Mouse (Mus musculus) frontal cortex, adult 2 months (tissue): Measurements from ENCODE around the gene Cul4a. TPM values are rescaled to one million over a fixed set of nuclear protein-coding genes. Genes with fewer than 3 reads are reported as not detected.

ENCODE experiments used
- DNase-seq, 2 experiments: peaks; one replicate each; pipeline ENCODE4 v3.0.0; 2022; ENCODE audit warnings: low spot score in 1 of 2; ENCODE audit errors: extremely low spot score in 1 of 2
- polyA plus RNA-seq: library from polyadenylated mRNA; depleted of rRNA; stranded (reverse); fragments of >200 nt; gene quantifications from 2 replicates; pipeline ENCODE4 v1.2.3, GENCODE M21; 2012

Gene Cul4a
- polyA plus RNA-seq, 1 experiment: 53.5 TPM

- peak in 1 of 2 experiments; percentile 84 for DNase-seq
These were observed 26.8 kb downstream of the Cul4a start for GRCm38 (mm10) chr8:13132220-13132619.

- DNase-seq: no peak
These were observed 34.3 kb downstream of the Cul4a start for GRCm38 (mm10) chr8:13139641-13140182.

- no peak for DNase-seq
These were observed 36.3 kb downstream of the Cul4a start for GRCm38 (mm10) chr8:13141681-13142080.

GRCm38 (mm10) chr8:13148476-13148875 lies 43.1 kb downstream of the Cul4a start:
- DNase-seq: no peak

GRCm38 (mm10) chr8:13149287-13149686 lies 43.9 kb downstream of the Cul4a start:
- no peak for DNase-seq

- DNase-seq: no peak
These were observed 44.4 kb downstream of the Cul4a start for GRCm38 (mm10) chr8:13149866-13150265.

GRCm38 (mm10) chr8:13150929-13151328 lies 45.5 kb downstream of the Cul4a start:
- no peak for DNase-seq

- DNase-seq: no peak
These were observed 48.7 kb downstream of the Cul4a start for GRCm38 (mm10) chr8:13154099-13154498.

GRCm38 (mm10) chr8:13155358-13155757 lies 49.9 kb downstream of the Cul4a start:
- no peak for DNase-seq

GRCm38 (mm10) chr8:13156327-13157097 lies 51.1 kb downstream of the Cul4a start:
- DNase-seq: peak; percentile 32 to 56

- DNase-seq: peak; percentile 98 to 99
These were observed 53.4 kb downstream of the Cul4a start, which contains the start of gene Lamp1 for GRCm38 (mm10) chr8:13158718-13159376. Gene Lamp1 (plus strand): TSS chr8:13159161.

GRCm38 (mm10) chr8:13159377-13159881 lies 54.0 kb downstream of the Cul4a start:
- DNase-seq: no peak

GRCm38 (mm10) chr8:13160691-13161090 lies 55.3 kb downstream of the Cul4a start:
- DNase-seq: no peak

GRCm38 (mm10) chr8:13162098-13162497 lies 56.7 kb downstream of the Cul4a start:
- DNase-seq: no peak

GRCm38 (mm10) chr8:13163563-13163962 lies 58.1 kb downstream of the Cul4a start:
- no peak for DNase-seq

- DNase-seq: no peak
These were observed 58.9 kb downstream of the Cul4a start for GRCm38 (mm10) chr8:13164361-13164760.

- no peak for DNase-seq
These were observed 65.1 kb downstream of the Cul4a start for GRCm38 (mm10) chr8:13170510-13170909.

GRCm38 (mm10) chr8:13174305-13174704 lies 68.9 kb downstream of the Cul4a start:
- DNase-seq: no peak

- no peak for DNase-seq
These were observed 69.4 kb downstream of the Cul4a start for GRCm38 (mm10) chr8:13174811-13175210.

GRCm38 (mm10) chr8:13175650-13176049 lies 70.2 kb downstream of the Cul4a start:
- no peak for DNase-seq

GRCm38 (mm10) chr8:13177173-13177852 lies 71.9 kb downstream of the Cul4a start:
- no peak for DNase-seq
